Mouse (Mus musculus) mature B cell (primary cell): ENCODE data around the gene Gm16503.
"Not testable (repeated sequence)": the region's sequence is repeated elsewhere in the genome, so short reads cannot be mapped to it uniquely, and the experiment has no call there.

Experiments used
- in situ Hi-C: fragments of 300-500 bp; cut with MboI; formaldehyde crosslinking; loops from 2 replicates; pipeline ENCODE4 v1.14.3; 2019

Gene Gm16503

DNA sequence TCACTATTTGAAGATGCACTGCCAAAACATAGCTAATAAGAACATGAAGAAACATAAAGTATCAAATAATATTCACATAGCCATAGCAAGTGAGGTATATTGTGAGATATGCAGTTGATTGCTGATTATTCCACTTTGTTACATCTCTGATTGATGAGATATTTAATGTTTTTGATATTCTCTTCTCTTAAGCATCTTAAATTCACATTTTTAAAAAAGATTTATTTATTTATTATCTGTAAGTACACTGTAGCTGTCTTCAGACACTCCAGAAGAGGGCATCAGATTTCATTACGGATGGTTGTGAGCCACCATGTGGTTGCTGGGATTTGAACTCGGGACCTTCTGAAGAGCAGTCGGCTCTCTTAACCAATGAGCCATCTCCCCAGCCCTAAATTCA, at the start of gene Gm16503:
Gm16503 (plus strand) TSS at position 301 of the 400 bp plus-strand sequence.
- in situ Hi-C loops, result not testable (repeated sequence)

DNA sequence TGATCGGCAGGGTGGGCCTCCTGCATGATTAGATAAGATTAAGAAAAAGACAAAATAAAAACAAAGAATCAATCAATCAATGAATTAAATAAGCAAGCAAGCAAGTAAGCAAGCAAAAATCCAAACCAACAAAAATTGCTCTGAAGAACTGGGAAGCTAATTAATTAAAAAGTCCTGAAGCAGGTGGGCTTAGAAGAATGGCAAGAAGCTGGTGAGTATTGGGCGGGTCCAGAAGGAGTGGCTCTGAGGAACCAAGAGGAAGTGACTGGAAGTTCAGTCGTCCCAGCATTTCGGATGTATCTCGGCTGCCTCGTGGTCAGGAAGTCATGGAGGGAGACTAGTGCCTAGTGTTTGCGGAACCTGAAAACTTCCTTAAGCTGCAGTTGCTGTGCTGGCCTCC, 47.9 kb upstream of the Gm16503 start, which contains the start of gene Zfp982:
Zfp982 (plus strand) TSS at position 301 of the 400 bp plus-strand sequence.
- in situ Hi-C loops, result not testable (repeated sequence)

DNA sequence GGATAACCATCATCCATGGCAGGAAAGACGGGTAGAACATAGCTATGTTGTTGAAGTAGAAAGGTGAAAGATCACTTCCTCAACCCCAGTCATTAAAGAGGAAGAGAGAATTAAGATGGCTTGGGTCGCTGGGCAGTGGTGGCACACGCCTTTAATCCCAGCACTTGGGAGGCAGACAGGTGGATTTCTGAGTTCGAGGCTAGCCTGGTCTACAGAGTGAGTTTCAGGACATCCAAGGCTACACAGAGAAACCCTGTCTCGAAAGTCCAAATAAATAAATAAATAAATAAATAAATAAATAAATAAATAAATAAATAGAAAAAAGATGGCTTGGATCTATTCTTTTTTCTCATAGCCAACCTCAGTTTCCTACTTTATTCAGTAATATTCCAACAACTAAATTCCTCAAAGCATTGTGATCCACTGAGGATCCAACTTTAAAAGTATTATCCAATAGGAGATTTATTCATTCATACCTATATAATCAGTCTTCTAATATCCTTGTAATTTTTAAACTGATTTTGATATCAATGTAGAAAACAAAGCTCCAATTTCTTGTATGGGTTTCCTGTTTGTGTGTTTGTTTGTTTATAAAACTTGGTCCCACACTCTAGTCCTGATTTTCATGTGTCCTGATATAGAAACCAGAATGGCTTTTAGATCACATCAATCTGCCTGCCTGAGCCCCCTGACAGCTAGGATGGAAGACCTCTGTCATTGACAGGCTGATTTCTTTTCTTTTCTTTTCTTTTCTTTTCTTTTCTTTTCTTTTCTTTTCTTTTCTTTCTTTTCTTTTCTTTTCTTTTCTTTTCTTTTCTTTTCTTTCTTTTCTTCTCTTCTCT, 41.0 kb upstream of the Gm16503 start:
- in situ Hi-C loops, result not testable (repeated sequence)

DNA sequence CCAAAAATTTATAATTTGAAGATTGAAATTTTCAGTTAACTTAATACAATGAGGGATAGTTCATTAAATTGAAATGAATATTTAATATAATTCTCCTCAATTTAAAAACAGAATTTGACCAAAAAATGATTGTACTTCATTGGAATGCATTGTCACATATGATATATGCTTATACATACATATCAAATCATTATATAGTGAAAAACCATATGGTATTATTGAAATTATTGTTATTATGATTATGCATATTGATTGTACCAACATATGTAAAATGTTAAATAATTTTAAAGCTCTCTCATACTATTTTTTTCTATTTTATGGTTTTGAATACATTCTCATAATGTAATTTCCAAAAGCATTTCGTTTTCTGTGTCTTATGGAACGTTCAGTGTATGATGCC, 30.8 kb upstream of the Gm16503 start:
- in situ Hi-C loops, result no loop called here

DNA sequence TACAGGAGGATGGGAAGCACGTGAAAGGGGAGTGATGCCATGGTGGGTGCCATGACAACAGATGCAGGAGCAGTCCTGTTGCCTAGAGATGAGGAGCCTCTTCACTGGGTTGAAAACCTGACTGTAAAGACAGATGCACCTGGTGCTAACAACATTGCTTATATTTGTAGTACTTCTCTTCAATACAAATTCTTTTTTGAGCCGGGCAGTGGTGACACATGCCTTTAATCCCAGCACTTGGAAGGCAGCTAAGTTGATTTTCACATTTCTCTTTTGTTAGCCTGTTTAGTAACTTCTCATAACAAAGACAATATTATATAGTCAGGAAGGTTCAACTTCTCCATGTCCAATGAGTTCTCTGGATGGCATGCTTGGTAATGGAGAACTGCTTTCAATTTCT, 21.0 kb upstream of the Gm16503 start:
- in situ Hi-C loops, result loop anchor here (5.0 kb wide), 1 partner anchor 1962 kb away; no protein-coding TSS in a partner anchor

DNA sequence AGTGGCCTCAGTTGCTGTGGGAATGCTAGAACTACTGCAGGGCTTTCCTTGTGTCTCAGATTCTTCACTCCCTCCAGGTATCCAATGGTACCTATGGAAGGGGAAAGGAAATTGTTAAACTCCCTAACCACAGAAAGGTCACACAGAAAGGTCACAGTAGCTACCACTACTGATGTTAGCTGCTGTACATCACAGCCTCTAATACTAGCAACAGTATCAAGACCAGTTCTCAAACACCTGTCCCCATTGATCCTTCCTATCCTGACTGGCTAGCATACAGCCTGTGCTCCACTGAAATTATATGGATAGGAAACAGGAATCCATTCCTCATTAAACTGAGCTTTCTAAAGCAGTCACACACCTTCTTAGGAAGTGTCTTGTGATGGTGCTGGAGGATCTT, 19.9 kb upstream of the Gm16503 start:
- in situ Hi-C loops, result no loop called here

DNA sequence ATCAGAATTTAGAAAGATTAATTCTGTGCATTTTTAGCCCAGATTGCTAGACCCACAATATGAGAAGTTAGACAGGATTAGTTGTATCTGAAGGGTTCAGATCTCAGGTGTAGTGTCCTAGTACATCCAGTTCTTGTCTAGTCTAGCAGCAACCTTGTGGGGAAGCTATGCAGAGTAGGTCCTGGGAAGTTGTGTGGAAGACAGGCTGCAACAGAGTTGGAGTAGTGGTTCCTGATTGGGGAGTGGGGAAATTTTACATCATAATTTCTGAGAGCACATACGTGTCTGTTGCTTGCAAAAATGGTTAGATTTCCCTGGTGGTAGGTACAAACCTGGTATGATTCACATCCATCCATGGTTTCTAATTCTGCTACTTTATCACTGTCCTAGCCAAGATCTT, 14.9 kb upstream of the Gm16503 start:
- in situ Hi-C loops, result no loop called here

DNA sequence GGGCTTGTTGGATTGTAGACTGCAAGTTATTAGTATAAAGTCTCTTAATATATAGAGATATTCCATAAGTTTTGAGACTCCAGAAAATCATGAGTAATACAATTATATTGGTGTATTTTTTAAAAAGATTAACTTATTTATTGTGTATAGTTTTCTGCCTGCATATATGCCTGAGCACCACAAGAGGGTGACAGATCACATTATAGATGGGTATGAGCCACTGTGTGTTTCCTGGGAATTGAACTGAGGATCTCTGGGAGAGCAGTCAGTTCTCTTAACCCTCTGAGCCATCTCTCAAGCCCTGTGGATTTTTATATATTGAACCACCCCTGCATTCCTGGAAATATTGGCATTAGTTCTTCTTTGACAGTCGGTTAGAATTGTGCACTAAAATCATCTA, 9.7 kb upstream of the Gm16503 start:
- in situ Hi-C loops, result no loop called here

DNA sequence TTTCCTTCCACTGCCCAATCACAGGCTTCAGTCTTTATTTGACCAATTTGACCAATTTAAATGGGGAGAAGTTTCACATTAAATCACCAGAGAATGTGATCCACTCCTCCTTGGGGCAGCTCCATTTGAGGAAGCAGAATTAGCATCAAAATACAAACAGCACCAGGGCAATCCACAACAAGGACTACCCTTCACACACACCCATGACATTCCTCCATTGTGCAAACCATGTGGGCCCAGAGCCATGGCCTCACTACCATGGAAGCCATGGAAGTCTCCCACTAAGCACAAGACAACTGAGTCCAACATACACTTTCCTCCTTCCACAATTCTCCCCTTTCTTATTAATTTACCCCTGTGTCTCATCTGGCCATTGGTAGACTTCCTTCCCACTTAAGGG, 4.1 kb upstream of the Gm16503 start:
- in situ Hi-C loops, result not testable (repeated sequence)

DNA sequence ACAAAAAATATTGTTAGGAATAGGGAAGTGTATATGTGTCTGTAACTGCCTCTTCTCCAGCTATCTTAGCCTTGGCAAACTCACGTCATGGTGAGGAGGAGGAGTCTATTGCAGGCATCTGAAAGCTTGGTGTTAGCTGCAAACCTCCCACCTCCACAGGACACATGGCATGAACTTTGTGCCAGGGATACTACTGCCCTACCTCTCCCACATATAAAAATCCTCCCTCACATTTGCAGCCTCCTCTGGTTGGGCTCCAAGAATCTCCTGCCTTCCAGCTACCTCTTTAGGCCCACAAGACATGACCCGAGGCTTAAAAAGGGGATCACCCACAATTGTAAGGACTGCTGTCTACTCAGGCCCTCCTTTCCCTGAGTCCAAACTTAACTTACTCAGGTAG, 2.3 kb upstream of the Gm16503 start:
- in situ Hi-C loops, result no loop called here

DNA sequence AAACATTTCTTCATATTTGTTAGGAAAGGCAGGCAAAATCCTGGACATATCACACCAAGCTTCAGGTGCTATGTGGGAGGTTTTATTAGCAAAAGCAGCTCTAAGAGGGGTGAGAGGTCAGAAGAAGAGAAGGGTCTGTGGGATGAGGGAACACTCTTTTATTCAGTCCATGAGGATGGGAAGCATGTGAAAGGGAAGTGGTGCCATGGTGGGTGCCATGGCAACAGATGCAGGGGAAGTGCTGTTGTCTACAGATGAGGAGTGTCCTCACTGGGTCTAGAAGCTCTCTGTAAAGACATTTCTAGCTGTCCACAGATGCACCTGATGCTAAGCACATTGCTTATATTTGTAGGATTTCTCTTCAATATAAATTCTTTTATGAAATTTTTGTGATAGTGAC, 1.1 kb downstream of the Gm16503 start:
- in situ Hi-C loops, result no loop called here

DNA sequence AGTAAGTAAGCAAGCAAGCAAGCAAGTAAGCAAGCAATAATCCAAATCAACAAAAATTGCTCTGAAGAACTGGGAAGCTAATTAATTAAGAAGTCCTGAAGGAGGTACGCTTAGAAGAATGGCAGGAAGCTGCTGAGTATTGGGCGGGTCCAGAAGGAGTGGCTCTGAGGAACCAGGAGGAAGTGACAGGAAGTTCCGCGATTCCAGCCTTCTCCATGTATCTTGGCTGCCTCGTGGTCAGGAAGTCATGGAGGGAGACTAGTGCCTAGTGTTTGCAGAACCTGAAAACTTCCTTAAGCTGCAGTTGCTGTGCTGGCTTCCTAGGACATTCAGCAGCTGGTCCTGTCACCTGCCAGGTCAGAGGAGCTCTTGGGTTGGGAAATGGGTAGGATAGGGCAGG, 13.1 kb downstream of the Gm16503 start, which contains the start of gene Zfp985:
Zfp985 (plus strand) TSS at position 207 of the 400 bp plus-strand sequence.
- in situ Hi-C loops, result not testable (repeated sequence)

DNA sequence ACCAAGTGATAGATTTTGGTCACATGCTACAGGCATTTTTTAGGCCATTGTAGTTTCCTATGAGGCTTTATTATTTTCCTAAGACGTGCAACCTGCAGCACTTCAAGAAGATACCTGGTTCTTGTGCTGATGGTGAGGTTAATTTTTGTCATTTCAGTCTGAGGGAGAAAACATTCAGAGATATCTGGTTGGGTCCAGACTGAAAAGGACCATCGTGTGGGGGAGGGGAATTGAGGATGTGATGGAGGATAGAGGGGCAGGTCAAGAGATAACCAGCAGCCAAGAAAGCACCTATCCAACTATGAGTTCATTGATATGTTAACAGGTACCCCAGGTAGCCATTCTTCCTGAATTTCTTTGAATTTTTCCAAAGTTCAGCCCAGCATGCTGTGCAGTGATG, 14.3 kb downstream of the Gm16503 start:
- in situ Hi-C loops, result not testable (repeated sequence)

DNA sequence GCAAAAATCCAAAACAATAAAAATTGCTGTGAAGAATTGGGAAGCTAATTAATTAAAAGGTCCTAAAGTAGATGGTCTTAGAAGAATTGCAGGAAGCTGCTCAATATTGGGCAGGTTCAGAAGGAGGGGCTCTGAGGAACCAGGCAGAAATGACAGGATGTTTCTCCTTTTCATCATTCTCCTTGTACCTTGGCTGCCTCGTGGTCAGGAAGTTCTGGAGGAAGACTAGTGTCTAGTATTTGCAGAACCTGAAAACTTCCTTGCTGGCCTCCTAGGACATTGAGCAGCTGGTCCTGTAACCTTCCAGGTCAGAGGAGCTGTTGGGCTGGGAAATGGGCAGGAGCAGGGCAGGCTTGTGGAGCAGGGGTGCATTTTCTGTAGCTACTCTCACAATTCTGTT, 16.9 kb downstream of the Gm16503 start:
- in situ Hi-C loops, result not testable (repeated sequence)

DNA sequence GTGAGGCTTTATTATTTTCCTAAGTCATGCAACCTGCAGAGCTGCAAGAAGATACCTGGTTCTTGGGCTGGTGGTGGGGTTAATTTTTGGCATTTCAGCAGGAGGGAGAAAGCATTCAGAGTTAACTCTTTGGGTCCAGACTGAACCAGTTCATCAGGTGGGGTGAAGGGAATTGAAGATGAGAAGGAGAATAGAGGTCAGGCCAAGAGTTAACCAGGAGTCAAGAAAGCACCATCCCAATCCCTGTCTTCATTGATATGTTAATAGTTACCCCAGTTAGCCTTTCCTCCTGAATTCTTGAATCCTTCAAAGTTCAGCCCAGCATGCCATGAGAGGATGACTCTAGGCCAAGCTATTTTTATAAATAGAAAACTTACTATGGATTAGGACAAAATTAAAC, 18.0 kb downstream of the Gm16503 start:
- in situ Hi-C loops, result not testable (repeated sequence)

DNA sequence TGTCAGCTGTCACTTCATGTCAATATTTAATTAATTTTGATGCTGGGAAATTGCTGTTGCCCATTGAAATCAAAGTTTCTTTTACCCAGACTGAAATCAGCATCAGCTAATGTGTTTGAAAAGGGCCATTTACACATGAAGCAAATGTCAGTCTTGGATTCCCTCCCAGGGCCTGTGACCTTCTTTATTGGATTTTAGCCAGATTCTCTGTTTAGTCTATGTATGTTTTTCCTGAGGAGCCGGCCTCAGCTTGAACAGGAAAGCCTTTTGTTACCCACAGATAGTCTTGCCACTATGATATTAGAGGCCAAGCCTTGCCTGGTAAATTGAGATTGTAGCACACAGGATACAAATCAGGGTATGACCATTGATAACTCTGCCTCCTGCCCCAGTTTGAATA, 19.1 kb downstream of the Gm16503 start:
- in situ Hi-C loops, result not testable (repeated sequence)

DNA sequence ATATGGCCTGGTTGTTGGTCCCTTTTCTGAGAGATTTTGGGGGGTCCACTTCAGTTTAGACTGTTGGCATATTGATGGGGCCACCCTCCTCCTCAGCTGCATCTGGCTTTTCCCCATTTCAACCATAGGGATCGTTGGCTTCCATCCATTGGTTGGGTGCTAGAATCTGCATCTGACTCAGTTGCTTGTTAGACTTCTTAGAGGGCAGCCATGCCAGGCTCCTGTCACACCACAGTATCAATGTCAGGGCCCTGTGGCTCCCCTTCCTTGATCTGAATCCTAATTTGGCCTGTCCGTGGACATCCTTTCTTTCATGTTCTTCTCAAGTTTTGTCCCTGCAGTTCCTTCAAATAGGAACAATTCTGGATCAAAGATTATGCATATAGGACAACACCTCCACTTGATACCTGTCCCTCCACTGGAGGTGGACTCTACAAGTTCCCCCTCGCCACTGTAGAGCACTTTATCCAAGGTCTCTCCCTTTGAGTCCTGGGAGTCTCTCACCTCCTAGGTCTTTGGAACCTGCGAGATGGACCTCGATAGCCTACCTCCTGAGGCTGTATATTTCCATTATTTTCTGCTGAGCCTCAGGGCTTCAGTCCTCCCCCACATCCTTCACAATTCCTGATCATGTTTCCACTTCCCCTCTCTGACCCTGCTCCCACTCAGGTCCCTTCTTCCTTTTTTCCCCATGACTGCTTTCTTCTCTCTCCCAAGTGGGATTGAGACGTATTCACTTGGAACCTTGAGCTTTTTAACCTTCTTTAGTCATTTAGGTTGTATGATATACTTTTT, 25.6 kb downstream of the Gm16503 start:
- in situ Hi-C loops, result no loop called here

DNA sequence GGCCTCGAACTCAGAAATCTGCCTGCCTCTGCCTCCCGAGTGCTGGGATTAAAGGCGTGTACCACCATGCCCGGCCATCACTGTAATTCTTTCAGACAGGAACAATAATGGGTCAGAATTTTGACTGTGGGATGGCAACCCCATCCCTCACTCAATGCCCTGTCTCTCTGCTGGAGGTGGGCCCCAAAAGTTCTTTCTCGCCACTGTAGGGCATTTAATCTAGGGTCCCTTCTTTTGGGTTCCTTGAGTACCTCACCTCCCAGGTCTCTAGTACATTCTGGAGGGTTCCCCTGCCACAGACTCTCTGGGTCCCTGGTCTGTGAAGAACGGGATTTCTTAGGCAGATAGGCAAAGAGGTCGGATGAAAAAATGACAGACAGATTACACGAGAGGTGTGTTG, 31.1 kb downstream of the Gm16503 start:
- in situ Hi-C loops, result not testable (repeated sequence)

DNA sequence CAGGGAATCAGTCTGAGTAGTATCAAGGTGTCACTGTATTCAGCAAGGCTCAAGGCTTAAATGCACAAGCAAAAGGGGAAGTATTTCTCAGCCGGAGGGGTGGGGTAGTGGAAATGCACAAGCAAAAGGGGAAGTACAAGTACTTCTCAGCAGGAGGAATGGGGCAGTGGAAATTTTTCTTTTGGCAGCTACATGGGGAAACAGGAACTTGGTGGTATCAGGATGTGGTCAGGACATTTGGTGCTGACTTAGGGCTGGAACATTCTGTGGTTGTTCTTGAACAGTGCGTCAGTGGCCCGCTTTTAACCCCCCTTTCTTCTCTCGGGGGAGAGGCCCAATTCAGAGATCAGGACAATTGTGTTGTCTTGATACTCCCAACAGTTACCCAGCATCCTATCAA, 39.4 kb downstream of the Gm16503 start:
- in situ Hi-C loops, result not testable (repeated sequence)

DNA sequence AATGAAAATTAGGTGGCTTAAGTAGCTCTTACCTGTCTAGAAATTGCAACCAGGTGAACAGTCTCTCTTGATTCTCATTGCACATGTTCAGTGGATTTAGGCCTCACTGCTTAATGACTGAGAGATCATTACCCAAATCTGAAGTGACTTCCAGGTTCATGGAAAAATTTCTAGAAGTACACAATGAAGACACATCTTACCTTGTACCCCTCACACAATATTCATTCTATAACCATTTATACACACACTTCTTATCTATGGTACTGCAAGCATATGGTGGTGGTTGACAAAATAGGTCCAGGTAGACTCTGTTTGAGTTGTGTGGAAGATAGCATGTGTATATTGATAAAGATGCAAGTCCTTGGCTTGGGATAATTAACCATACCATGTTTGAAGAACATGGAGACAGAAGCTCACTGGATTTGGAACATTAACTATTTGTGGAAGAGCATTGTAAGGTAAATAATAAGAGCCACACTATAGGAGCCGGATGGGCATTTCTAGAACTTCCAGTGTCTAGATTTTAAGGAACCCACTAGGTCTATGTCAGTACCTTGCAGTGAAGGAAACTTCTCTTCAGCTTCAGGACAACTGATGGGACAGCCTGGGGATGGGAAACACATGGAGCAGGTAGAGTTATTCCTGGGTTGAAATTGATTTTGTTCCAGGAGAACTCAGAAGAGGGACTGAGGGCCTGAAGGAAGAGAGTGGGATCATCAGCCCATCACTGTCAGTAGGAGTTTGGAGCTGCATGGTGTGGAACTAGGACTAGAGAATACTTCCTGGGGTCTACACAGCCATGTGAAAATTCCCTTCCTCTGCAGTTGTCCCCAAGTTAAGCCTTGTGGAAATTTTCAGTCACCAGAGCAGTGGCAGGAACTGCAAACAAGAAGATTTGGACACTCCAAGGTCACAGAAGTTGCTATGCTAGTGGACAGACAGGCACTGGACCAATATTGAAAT, 46.8 kb downstream of the Gm16503 start:
- in situ Hi-C loops, result no loop called here
